Mouse (Mus musculus): ENCODE measurements around the gene Eci1. TPM values are rescaled to one million over a fixed set of nuclear protein-coding genes. Genes with fewer than 3 reads are reported as not detected.
"Not testable (repeated sequence)": the region's sequence is repeated elsewhere in the genome, so short reads cannot be mapped to it uniquely, and the experiment has no call there.

The Eci1 gene
- polyA plus RNA-seq, 1 experiment from 2014 or later: 70.0 TPM

- H3K9ac ChIP-seq: peak within 1 kb of the TSS; percentile 84
- H3K36me3 ChIP-seq: peaks cover 45% of the 10 kb centered on the region
- H3K9me3 ChIP-seq (replicated peaks): no peaks in the 10 kb centered on the region
- ATAC-seq (ENCODE audit: insufficient number of reproducible peaks, low FRiP score, low TSS enrichment, low read depth): peak; percentile 92
- no peaks in the 10 kb centered on the region for H3K27me3 ChIP-seq
- H3K4me2 ChIP-seq (replicated peaks): peak within 1 kb of the TSS; percentile 79
- peak within 1 kb of the TSS; percentile 78 for H3K4me3 ChIP-seq (replicated peaks)
- under 1% methylated on average over 64 of the region's 64 CpGs for WGBS
- H3K27ac ChIP-seq (replicated peaks): peak within 1 kb of the TSS; percentile 96
- peaks cover 32% of the 10 kb centered on the region for H3K4me1 ChIP-seq
Measured at GRCm38 (mm10) chr17:24414230-24414976, 12.0 kb upstream of the Eci1 start, which contains the start of gene Rnps1. TSS of gene Rnps1 (plus strand) at chr17:24414565.

GRCm38 (mm10) chr17:24415011-24415410 is 11.4 kb upstream of the Eci1 start:
- Histone ChIP-seq H3K36me3 (peaks cover 45% of the 10 kb centered on the region), H3K9me3 (replicated peaks) (no peaks in the 10 kb centered on the region), H3K4me2 (replicated peaks) (peak overlapping the region; percentile 79), H3K9ac (peak overlapping the region; percentile 84), H3K27me3 (no peaks in the 10 kb centered on the region), H3K4me3 (replicated peaks) (peak overlapping the region; percentile 78), H3K27ac (replicated peaks) (peak overlapping the region; percentile 96), H3K4me1 (peaks cover 32% of the 10 kb centered on the region)
- WGBS: under 1% methylated on average over 21 of the region's 21 CpGs
- ATAC-seq (ENCODE audit: insufficient number of reproducible peaks, low FRiP score, low TSS enrichment, low read depth): no peak; the same call in 1 of the 2 replicates

GRCm38 (mm10) chr17:24416051-24416652 is 10.3 kb upstream of the Eci1 start:
- peaks cover 32% of the 10 kb centered on the region for H3K4me1 ChIP-seq
- H3K9me3 ChIP-seq (replicated peaks): no peaks in the 10 kb centered on the region
- peak overlapping the region; percentile 79 for H3K4me2 ChIP-seq (replicated peaks)
- peak overlapping the region; percentile 78 for H3K4me3 ChIP-seq (replicated peaks)
- H3K36me3 ChIP-seq: peaks cover 46% of the 10 kb centered on the region
- peak overlapping the region; percentile 84 for H3K9ac ChIP-seq
- 80% methylated on average over 3 of the region's 3 CpGs for WGBS
- H3K27ac ChIP-seq (replicated peaks): no peak overlapping the region
- ATAC-seq (ENCODE audit: insufficient number of reproducible peaks, low FRiP score, low TSS enrichment, low read depth): no peak
- H3K27me3 ChIP-seq: no peaks in the 10 kb centered on the region

- Histone ChIP-seq H3K36me3 (peaks cover 70% of the 10 kb centered on the region), H3K9ac (no peak overlapping the region), H3K4me1 (peaks cover 14% of the 10 kb centered on the region), H3K27me3 (no peaks in the 10 kb centered on the region), H3K4me3 (replicated peaks) (no peak overlapping the region), H3K27ac (replicated peaks) (no peak overlapping the region), H3K4me2 (replicated peaks) (no peak overlapping the region), H3K9me3 (replicated peaks) (no peaks in the 10 kb centered on the region)
- WGBS: 85% methylated on average over 4 of the region's 4 CpGs
- ATAC-seq (ENCODE audit: insufficient number of reproducible peaks, low FRiP score, low TSS enrichment, low read depth): no peak
Measured at GRCm38 (mm10) chr17:24423114-24423513, 3.3 kb upstream of the Eci1 start.

- H3K4me3 ChIP-seq (replicated peaks): no peak overlapping the region
- peaks cover 57% of the 10 kb centered on the region for H3K36me3 ChIP-seq
- WGBS: 94% methylated on average over 5 of the region's 5 CpGs
Measured at GRCm38 (mm10) chr17:24424489-24424888, 2.0 kb upstream of the Eci1 start.

GRCm38 (mm10) chr17:24425326-24425725 is 1.1 kb upstream of the Eci1 start:
- H3K36me3 ChIP-seq: peaks cover 48% of the 10 kb centered on the region
- H3K4me3 ChIP-seq (replicated peaks): not testable (repeated sequence)

More at GRCm38 (mm10) chr17:24424489-24424888, 2.0 kb upstream of the Eci1 start:
- peaks cover 14% of the 10 kb centered on the region for H3K4me1 ChIP-seq
- no peak for ATAC-seq (ENCODE audit: insufficient number of reproducible peaks, low FRiP score, low TSS enrichment, low read depth)
- no peak overlapping the region for H3K27ac ChIP-seq (replicated peaks)
- H3K9ac ChIP-seq: no peak overlapping the region
- H3K9me3 ChIP-seq (replicated peaks): no peaks in the 10 kb centered on the region
- no peaks in the 10 kb centered on the region for H3K27me3 ChIP-seq
- no peak overlapping the region for H3K4me2 ChIP-seq (replicated peaks)

GRCm38 (mm10) chr17:24425905-24426304 is 536 bp upstream of the Eci1 start:
- Histone ChIP-seq H3K36me3 (peaks cover 43% of the 10 kb centered on the region), H3K4me2 (replicated peaks) (peak overlapping the region; percentile 60; the same call in 1 of the 2 replicates), H3K27me3 (no peaks in the 10 kb centered on the region), H3K9me3 (replicated peaks) (no peaks in the 10 kb centered on the region), H3K4me1 (peaks cover 14% of the 10 kb centered on the region), H3K9ac (no peak overlapping the region), H3K4me3 (replicated peaks) (peak overlapping the region; percentile 65), H3K27ac (replicated peaks) (peak overlapping the region; percentile 93)
- WGBS: 73% methylated on average over 7 of the region's 7 CpGs
- no peak for ATAC-seq (ENCODE audit: insufficient number of reproducible peaks, low FRiP score, low TSS enrichment, low read depth)

More at GRCm38 (mm10) chr17:24425326-24425725, 1.1 kb upstream of the Eci1 start:
- ATAC-seq (ENCODE audit: insufficient number of reproducible peaks, low FRiP score, low TSS enrichment, low read depth); H3K9me3 ChIP-seq (replicated peaks); H3K27ac ChIP-seq (replicated peaks); H3K27me3 ChIP-seq; H3K4me2 ChIP-seq (replicated peaks); H3K9ac ChIP-seq: not testable (repeated sequence)
- peaks cover 14% of the 10 kb centered on the region for H3K4me1 ChIP-seq
- 83% methylated on average over 6 of the region's 8 CpGs for WGBS

- no peaks in the 10 kb centered on the region for H3K27me3 ChIP-seq
- peak overlapping the region; percentile 93 for H3K27ac ChIP-seq (replicated peaks)
- ATAC-seq (ENCODE audit: insufficient number of reproducible peaks, low FRiP score, low TSS enrichment, low read depth): no peak
- peaks cover 14% of the 10 kb centered on the region for H3K4me1 ChIP-seq
- 5% methylated on average over 8 of the region's 8 CpGs for WGBS
- H3K9ac ChIP-seq: peak overlapping the region; percentile 79
- peaks cover 30% of the 10 kb centered on the region for H3K36me3 ChIP-seq
- peak overlapping the region; percentile 65 for H3K4me3 ChIP-seq (replicated peaks)
- H3K9me3 ChIP-seq (replicated peaks): no peaks in the 10 kb centered on the region
- H3K4me2 ChIP-seq (replicated peaks): peak overlapping the region; percentile 60
Measured at GRCm38 (mm10) chr17:24427170-24427557, 723 bp downstream of the Eci1 start.

- no peak for ATAC-seq (ENCODE audit: insufficient number of reproducible peaks, low FRiP score, low TSS enrichment, low read depth)
- Histone ChIP-seq H3K9ac (no peak overlapping the region), H3K27me3 (no peaks in the 10 kb centered on the region), H3K9me3 (replicated peaks) (no peaks in the 10 kb centered on the region), H3K4me3 (replicated peaks) (no peak overlapping the region), H3K4me1 (peaks cover 14% of the 10 kb centered on the region), H3K27ac (replicated peaks) (no peak overlapping the region), H3K4me2 (replicated peaks) (no peak overlapping the region), H3K36me3 (peaks cover 16% of the 10 kb centered on the region)
- 84% methylated on average over 14 of the region's 14 CpGs for WGBS
Measured at GRCm38 (mm10) chr17:24429201-24429983, 3.0 kb downstream of the Eci1 start.

- Histone ChIP-seq H3K9ac (no peak overlapping the region), H3K9me3 (replicated peaks) (no peaks in the 10 kb centered on the region), H3K36me3 (peaks cover 48% of the 10 kb centered on the region), H3K4me2 (replicated peaks) (no peak overlapping the region), H3K4me3 (replicated peaks) (no peak overlapping the region), H3K27me3 (no peaks in the 10 kb centered on the region), H3K4me1 (no peaks in the 10 kb centered on the region), H3K27ac (replicated peaks) (no peak overlapping the region)
- ATAC-seq (ENCODE audit: insufficient number of reproducible peaks, low FRiP score, low TSS enrichment, low read depth): peak; percentile 29; the same call in 1 of the 2 replicates
- WGBS: 72% methylated on average over 5 of the region's 5 CpGs
Measured at GRCm38 (mm10) chr17:24437016-24437415, 10.6 kb downstream of the Eci1 start.

GRCm38 (mm10) chr17:24440377-24440776 is 13.9 kb downstream of the Eci1 start:
- 86% methylated on average over 8 of the region's 8 CpGs for WGBS
- H3K36me3 ChIP-seq: peaks cover 55% of the 10 kb centered on the region
- no peak overlapping the region for H3K4me2 ChIP-seq (replicated peaks)

More at GRCm38 (mm10) chr17:24440377-24440776, 13.9 kb downstream of the Eci1 start:
- H3K9me3 ChIP-seq (replicated peaks): no peaks in the 10 kb centered on the region
- ATAC-seq (ENCODE audit: insufficient number of reproducible peaks, low FRiP score, low TSS enrichment, low read depth): no peak
- H3K27me3 ChIP-seq: no peaks in the 10 kb centered on the region
- no peaks in the 10 kb centered on the region for H3K4me1 ChIP-seq
- H3K4me3 ChIP-seq (replicated peaks): no peak overlapping the region
- no peak overlapping the region for H3K9ac ChIP-seq
- no peak overlapping the region for H3K27ac ChIP-seq (replicated peaks)

Measured in embryonic facial prominence, embryonic 15.5 days (tissue).